ENCODE assay signal across 9 mouse cellular contexts in the genomic region with DNA sequence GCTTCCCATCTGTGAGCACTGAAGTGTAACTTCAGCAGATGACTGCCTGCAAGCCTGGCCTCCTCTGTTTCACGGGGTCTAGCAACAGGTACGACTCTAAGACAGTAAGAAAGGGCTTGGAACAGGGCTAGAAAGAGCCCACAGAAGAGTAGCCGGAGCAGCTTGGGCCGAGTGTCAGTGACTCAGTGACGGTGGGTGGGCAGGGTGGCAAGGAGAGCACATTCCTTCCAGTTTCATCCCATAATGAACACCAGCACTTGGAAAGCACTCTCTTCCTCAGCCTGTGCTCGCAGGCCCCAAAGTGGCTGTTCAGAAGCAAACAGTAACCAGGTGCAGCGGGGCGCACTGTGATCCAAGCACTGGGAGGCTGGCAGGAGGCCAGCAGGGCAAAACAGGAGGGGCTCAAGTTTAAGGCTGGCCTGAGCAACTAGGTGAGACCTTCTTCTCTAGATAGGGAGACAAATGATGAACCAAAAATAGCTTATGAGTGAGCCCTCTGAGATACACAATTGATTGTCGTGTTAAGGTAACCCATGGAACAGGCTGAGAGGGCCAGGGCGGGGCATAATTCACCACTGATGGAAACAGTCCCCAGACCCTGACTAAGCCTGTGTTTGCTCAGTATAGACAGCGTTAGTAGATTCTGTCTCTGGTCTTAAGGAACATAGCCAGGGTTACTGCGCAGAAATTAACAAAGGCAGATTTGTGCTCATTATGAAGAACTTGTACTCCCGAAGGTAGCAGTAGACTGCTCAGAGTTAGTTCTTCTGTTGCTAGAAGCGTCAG. TPM values are rescaled to one million over a fixed set of nuclear protein-coding genes. Genes with fewer than 3 reads are reported as not detected.
DNase-seq lines count a peak whose midpoint lies in the region; ATAC-seq and TF ChIP-seq lines count a peak whose summit lies in the region.
"Had no signal": no experiment of that assay in that cellular context is flagged by ENCODE, and none has a peak within 500 bp of the region (broad histone marks: within the 10 kb centered on the region; RNA-seq: fewer than 3 reads in every experiment).

No protein-coding gene starts in this region.

- 60% methylated on average over 14 of the region's 14 CpGs for WGBS in embryonic facial prominence, embryonic 11.5 days
- WGBS in hindbrain, embryonic 15.5 days = 52% methylated on average over 14 of the region's 14 CpGs
- 63% methylated on average over 14 of the region's 14 CpGs for WGBS in neural tube, embryonic 13.5 days
- WGBS in thymus, adult 2 months = 91% methylated on average over 14 of the region's 14 CpGs

- no peaks in the 10 kb centered on the region for H3K9me3 ChIP-seq in embryonic facial prominence, embryonic 11.5 days (replicated peaks; ENCODE audit: control insufficient read depth, low read length)
- H3K9me3 ChIP-seq in hindbrain, embryonic 15.5 days = no peaks in the 10 kb centered on the region
- H3K9me3 ChIP-seq in neural tube, embryonic 13.5 days = no peaks in the 10 kb centered on the region

- H3K4me3 ChIP-seq in embryonic facial prominence, embryonic 11.5 days (ENCODE audit: low read depth, low read length) = no peak overlapping the region
- H3K4me3 ChIP-seq in hindbrain, embryonic 15.5 days = no peak overlapping the region
- no peak overlapping the region for H3K4me3 ChIP-seq in neural tube, embryonic 13.5 days
- H3K4me3 ChIP-seq in thymus, adult 2 months (ENCODE audit: control insufficient read depth, insufficient read depth, low read length) = no peak overlapping the region

- H3K4me1 ChIP-seq in embryonic facial prominence, embryonic 11.5 days (ENCODE audit: control insufficient read depth, insufficient read depth, low read length) = peaks cover 19% of the 10 kb centered on the region
- peaks cover 68% of the 10 kb centered on the region for H3K4me1 ChIP-seq in hindbrain, embryonic 15.5 days (replicated peaks)
- H3K4me1 ChIP-seq in neural tube, embryonic 13.5 days (replicated peaks) = peaks cover 84% of the 10 kb centered on the region
- H3K4me1 ChIP-seq in thymus, adult 2 months (replicated peaks; ENCODE audit: control insufficient read depth, insufficient read depth, low read length) = peaks cover 41% of the 10 kb centered on the region

- no peaks in the 10 kb centered on the region for H3K27me3 ChIP-seq in embryonic facial prominence, embryonic 11.5 days (ENCODE audit: control insufficient read depth, insufficient read depth, low read length)
- no peaks in the 10 kb centered on the region for H3K27me3 ChIP-seq in hindbrain, embryonic 15.5 days
- no peaks in the 10 kb centered on the region for H3K27me3 ChIP-seq in neural tube, embryonic 13.5 days
- no peaks in the 10 kb centered on the region for H3K27me3 ChIP-seq in thymus, adult 2 months (ENCODE audit: control insufficient read depth, insufficient read depth, low read length)

- H3K36me3 ChIP-seq in embryonic facial prominence, embryonic 11.5 days (replicated peaks; ENCODE audit: control insufficient read depth, insufficient read depth, low read depth, low read length) = no peaks in the 10 kb centered on the region; the same call in 1 of the 2 replicates
- H3K36me3 ChIP-seq in hindbrain, embryonic 15.5 days = no peaks in the 10 kb centered on the region; the same call in 1 of the 2 replicates
- peaks cover 12% of the 10 kb centered on the region; the same call in 1 of the 2 replicates for H3K36me3 ChIP-seq in neural tube, embryonic 13.5 days
- H3K36me3 ChIP-seq in thymus, adult 2 months (ENCODE audit: control insufficient read depth, insufficient read depth, low read length) = no peaks in the 10 kb centered on the region

- DNase-seq in kidney, postnatal 10 days = peak; percentile 57
- DNase-seq in kidney, adult 8-10 months = no peak
- DNase-seq in embryonic facial prominence, embryonic 11.5 days (ENCODE audit: low spot score) = peak; percentile 51
- no peak for DNase-seq in thymus, adult 2 months
- DNase-seq in right cerebral cortex, postnatal 10 days (ENCODE audit: low spot score in 2 of 2) = no peak

- H3K9ac ChIP-seq in embryonic facial prominence, embryonic 11.5 days (replicated peaks; ENCODE audit: low read length) = 0 out of 2 replicates have a peak overlapping the region, but pooled peaks have one; percentile 2
- no peak overlapping the region for H3K9ac ChIP-seq in hindbrain, embryonic 15.5 days
- peak overlapping the region; percentile 50; the same call in 1 of the 2 replicates for H3K9ac ChIP-seq in neural tube, embryonic 13.5 days

- no peak overlapping the region for H3K4me2 ChIP-seq in embryonic facial prominence, embryonic 11.5 days (ENCODE audit: low read depth, low read length)
- no peak overlapping the region for H3K4me2 ChIP-seq in hindbrain, embryonic 15.5 days
- H3K4me2 ChIP-seq in neural tube, embryonic 13.5 days = peak overlapping the region; percentile 12; the same call in 1 of the 2 replicates
- H3K4me2 ChIP-seq: liver, embryonic 11.5 days had no signal

- no peak; the same call in 1 of the 2 replicates for ATAC-seq in embryonic facial prominence, embryonic 11.5 days (replicated peaks; ENCODE audit: insufficient number of reproducible peaks, low FRiP score, low TSS enrichment, low read depth)
- no peak for ATAC-seq in hindbrain, embryonic 15.5 days (ENCODE audit: low FRiP score, low read depth)
- ATAC-seq in neural tube, embryonic 13.5 days (ENCODE audit: low read depth) = no peak
- no peak for ATAC-seq in frontal cortex, adult (ENCODE audit: low TSS enrichment)

- no peak for TF ChIP-seq CTCF in thymus, adult 2 months (IDR thresholded peaks at IDR 0.05; ENCODE audit: borderline replicate concordance, control insufficient read depth, extremely low read depth, insufficient read depth, low read length, poor library complexity)

- TF ChIP-seq POLR2A in thymus, adult 2 months (IDR thresholded peaks at IDR 0.05; ENCODE audit: control insufficient read depth, extremely low read depth, insufficient read depth, low read length, poor library complexity) = no peak

- peak overlapping the region; percentile 22 for H3K27ac ChIP-seq in embryonic facial prominence, embryonic 11.5 days (replicated peaks; ENCODE audit: low read depth, low read length)
- peak overlapping the region; percentile 81 for H3K27ac ChIP-seq in hindbrain, embryonic 15.5 days (replicated peaks)
- H3K27ac ChIP-seq in neural tube, embryonic 13.5 days (replicated peaks) = peak overlapping the region; percentile 88
- H3K27ac ChIP-seq in thymus, adult 2 months (ENCODE audit: control insufficient read depth, insufficient read depth, low read length) = no peak overlapping the region

RNA-seq across cellular contexts. Expression of gene A3galt2, which starts 17.1 kb away (rescaled TPM):
- polyA plus RNA-seq in embryonic facial prominence, embryonic 11.5 days (2014; fragmentation: Nextera tagmentation; extraction: Ambion mirVana) = 0.11 and 0.18 TPM in 2 replicates
- polyA plus RNA-seq in hindbrain, embryonic 15.5 days (2015; fragmentation: Nextera tagmentation; extraction: Ambion mirVana) = 0.18 and 0.24 TPM in 2 replicates
- polyA plus RNA-seq in neural tube, embryonic 13.5 days (2015; fragmentation: Nextera tagmentation; extraction: Ambion mirVana) = 0.46 and 0.70 TPM in 2 replicates
- 1.3 and 1.6 TPM in 2 replicates for polyA plus RNA-seq in thymus, adult 2 months (2012; rRNA removed)

Comparison
In these comparisons a context has a peak if more than half of its experiments do, and no peak if none do; other contexts are left out.
1. DNase-seq: peak in kidney, postnatal 10 days (single experiment) and embryonic facial prominence, embryonic 11.5 days (single experiment); none in kidney, adult 8-10 months (0 of 2), thymus, adult 2 months (single experiment) and right cerebral cortex, postnatal 10 days (0 of 2).